Mouse (Mus musculus) kidney, embryonic 14.5 days (tissue): Measurements from ENCODE around the gene Pth2. TPM values are rescaled to one million over a fixed set of nuclear protein-coding genes. Genes with fewer than 3 reads are reported as not detected.
A peak's percentile ranks its signal among the peaks of the same experiment; 100 is the strongest.
"Not testable (repeated sequence)": the region's sequence is repeated elsewhere in the genome, so short reads cannot be mapped to it uniquely, and the experiment has no call there.

Experiments used
- ATAC-seq: fragments of 200-750 bp; cut with Nextera tagmentation; 2 replicates; pipeline ENCODE4 v1.8.0; 2017; ENCODE audit warnings: moderate number of reproducible peaks, mild to moderate bottlenecking, moderate TSS enrichment, moderate library complexity; ENCODE audit not compliant: low FRiP score, low TSS enrichment
- H3K27ac ChIP-seq: fragments of 300-500 bp; sonication (generic); 2 replicates; pipeline ENCODE4 v1.5.1; 2014; ENCODE audit warnings: low read depth, mild to moderate bottlenecking, low read length, moderate library complexity, mixed read lengths
- H3K27me3 ChIP-seq: fragments of 300-500 bp; sonication (generic); 2 replicates; pipeline ENCODE4 v1.6.1; 2014; ENCODE audit warnings: mild to moderate bottlenecking, low read length; ENCODE audit not compliant: control insufficient read depth, insufficient read depth
- H3K36me3 ChIP-seq: fragments of 300-500 bp; sonication (generic); 2 replicates; pipeline ENCODE4 v1.6.1; 2014; ENCODE audit warnings: low read length, mixed read lengths; ENCODE audit not compliant: control insufficient read depth, insufficient read depth
- H3K4me1 ChIP-seq: fragments of 300-500 bp; sonication (generic); 2 replicates; pipeline ENCODE4 v1.6.1; 2014; ENCODE audit warnings: low read length, mixed read lengths; ENCODE audit not compliant: control insufficient read depth, insufficient read depth
- H3K4me2 ChIP-seq: fragments of 300-500 bp; sonication (generic); replicated peaks from 2 replicates; pipeline ENCODE4 v1.6.1; 2014; ENCODE audit warnings: low read depth, mild to moderate bottlenecking, low read length
- H3K4me3 ChIP-seq: fragments of 300-500 bp; sonication (generic); 2 replicates; pipeline ENCODE4 v1.5.1; 2014; ENCODE audit warnings: mild to moderate bottlenecking, low read length
- H3K9ac ChIP-seq: fragments of 300-500 bp; sonication (generic); 2 replicates; pipeline ENCODE4 v1.6.1; 2014; ENCODE audit warnings: low read depth, mild to moderate bottlenecking, low read length, moderate library complexity
- H3K9me3 ChIP-seq: fragments of 300-500 bp; sonication (generic); 2 replicates; pipeline ENCODE4 v1.6.1; 2016; ENCODE audit warnings: low read length; ENCODE audit not compliant: control insufficient read depth
- WGBS: fragments of 180-500 bp; shearing (Covaris S2); extraction: QIAGEN DNeasy Blood & Tissue Kit; methylation state at CpG from one replicate; pipeline ENCODE4 v1.1.7; 2014; 5-methylcytosine and 5-hydroxymethylcytosine counted together
- polyA plus RNA-seq: library from polyadenylated mRNA; unstranded; fragments of >200 nt; fragmentation: Nextera tagmentation; extraction: Ambion mirVana; gene quantifications from 2 replicates; pipeline ENCODE4 v1.2.1, GENCODE M21; 2014

Gene Pth2
- polyA plus RNA-seq, 1 experiment from 2014 or later, result not detected

- Histone ChIP-seq H3K9me3 (peaks cover 3% of the 10 kb centered on the region; the same call in 1 of the 2 replicates), H3K4me1 (peaks cover 4% of the 10 kb centered on the region), H3K4me2 (peak within 1 kb of the TSS; percentile 64), H3K27ac (no peak within 1 kb of the TSS), H3K9ac (peak within 1 kb of the TSS; percentile 56), H3K27me3 (peaks cover 64% of the 10 kb centered on the region), H3K4me3 (peak within 1 kb of the TSS; percentile 44), H3K36me3 (peaks cover 7% of the 10 kb centered on the region; the same call in 1 of the 2 replicates)
- no peak for ATAC-seq
- 4% methylated on average over 38 of the region's 41 CpGs for WGBS
These were observed 16.9 kb upstream of the Pth2 start, which contains the start of gene Slc17a7 for GRCm38 (mm10) chr7:45163735-45164490. TSS of gene Slc17a7 (plus strand) at chr7:45163949.

GRCm38 (mm10) chr7:45164833-45165232 lies 16.0 kb upstream of the Pth2 start:
- Histone ChIP-seq H3K27me3 (peaks cover 71% of the 10 kb centered on the region), H3K9ac (no peak overlapping the region), H3K4me2 (no peak overlapping the region), H3K27ac (no peak overlapping the region), H3K36me3 (peaks cover 4% of the 10 kb centered on the region; the same call in 1 of the 2 replicates), H3K9me3 (peaks cover 12% of the 10 kb centered on the region), H3K4me1 (peaks cover 4% of the 10 kb centered on the region), H3K4me3 (no peak overlapping the region)
- ATAC-seq, result no peak
- 68% methylated on average over 5 of the region's 5 CpGs for WGBS

- 43% methylated on average over 11 of the region's 11 CpGs for WGBS
- Histone ChIP-seq H3K9ac (no peak overlapping the region), H3K27ac (no peak overlapping the region), H3K4me3 (no peak overlapping the region), H3K4me1 (peaks cover 4% of the 10 kb centered on the region), H3K4me2 (no peak overlapping the region), H3K9me3 (peaks cover 20% of the 10 kb centered on the region), H3K36me3 (peaks cover 2% of the 10 kb centered on the region; the same call in 1 of the 2 replicates), H3K27me3 (peaks cover 71% of the 10 kb centered on the region)
- ATAC-seq, result no peak
These were observed 15.1 kb upstream of the Pth2 start for GRCm38 (mm10) chr7:45165701-45166100.

GRCm38 (mm10) chr7:45166950-45167401 lies 13.8 kb upstream of the Pth2 start:
- no peak overlapping the region for H3K4me3 ChIP-seq
- no peak overlapping the region for H3K27ac ChIP-seq
- ATAC-seq, result no peak
- peaks cover 72% of the 10 kb centered on the region for H3K27me3 ChIP-seq
- peaks cover 4% of the 10 kb centered on the region; the same call in 1 of the 2 replicates for H3K4me1 ChIP-seq
- H3K36me3 ChIP-seq, result no peaks in the 10 kb centered on the region
- H3K4me2 ChIP-seq, result no peak overlapping the region
- no peak overlapping the region for H3K9ac ChIP-seq
- 22% methylated on average over 7 of the region's 10 CpGs for WGBS
- peaks cover 20% of the 10 kb centered on the region for H3K9me3 ChIP-seq

GRCm38 (mm10) chr7:45167761-45168445 lies 12.9 kb upstream of the Pth2 start:
- no peak overlapping the region for H3K4me3 ChIP-seq
- H3K27me3 ChIP-seq, result peaks cover 70% of the 10 kb centered on the region
- no peak overlapping the region for H3K27ac ChIP-seq
- H3K36me3 ChIP-seq, result no peaks in the 10 kb centered on the region
- peaks cover 20% of the 10 kb centered on the region for H3K9me3 ChIP-seq
- no peak overlapping the region for H3K4me2 ChIP-seq
- H3K4me1 ChIP-seq, result peaks cover 4% of the 10 kb centered on the region; the same call in 1 of the 2 replicates
- WGBS, result 3% methylated on average over 19 of the region's 19 CpGs
- no peak overlapping the region for H3K9ac ChIP-seq
- ATAC-seq, result no peak

- ATAC-seq, result no peak
- H3K4me3 ChIP-seq, result no peak overlapping the region
- no peak overlapping the region for H3K4me2 ChIP-seq
- peaks cover 20% of the 10 kb centered on the region for H3K9me3 ChIP-seq
- peaks cover 3% of the 10 kb centered on the region; the same call in 1 of the 2 replicates for H3K4me1 ChIP-seq
- 6% methylated on average over 24 of the region's 24 CpGs for WGBS
- no peaks in the 10 kb centered on the region for H3K36me3 ChIP-seq
- peaks cover 62% of the 10 kb centered on the region for H3K27me3 ChIP-seq
- H3K27ac ChIP-seq, result no peak overlapping the region
- no peak overlapping the region for H3K9ac ChIP-seq
These were observed 12.1 kb upstream of the Pth2 start for GRCm38 (mm10) chr7:45168656-45169055.

GRCm38 (mm10) chr7:45169495-45169894 lies 11.3 kb upstream of the Pth2 start:
- ATAC-seq, result no peak
- Histone ChIP-seq H3K4me3 (no peak overlapping the region), H3K9me3 (peaks cover 20% of the 10 kb centered on the region), H3K4me1 (no peaks in the 10 kb centered on the region), H3K4me2 (no peak overlapping the region), H3K9ac (no peak overlapping the region), H3K27ac (no peak overlapping the region), H3K36me3 (no peaks in the 10 kb centered on the region), H3K27me3 (peaks cover 60% of the 10 kb centered on the region)
- WGBS, result 91% methylated on average over 3 of the region's 3 CpGs

- H3K4me3 ChIP-seq, result no peak overlapping the region
- no peak for ATAC-seq
- peaks cover 5% of the 10 kb centered on the region; the same call in 1 of the 2 replicates for H3K4me1 ChIP-seq
- no peaks in the 10 kb centered on the region for H3K36me3 ChIP-seq
- peaks cover 61% of the 10 kb centered on the region for H3K27me3 ChIP-seq
- 62% methylated on average over 7 of the region's 7 CpGs for WGBS
- H3K9ac ChIP-seq, result no peak overlapping the region
- peaks cover 20% of the 10 kb centered on the region for H3K9me3 ChIP-seq
- no peak overlapping the region for H3K27ac ChIP-seq
- no peak overlapping the region for H3K4me2 ChIP-seq
These were observed 7.8 kb upstream of the Pth2 start for GRCm38 (mm10) chr7:45172974-45173373.

- H3K4me1 ChIP-seq, H3K4me2 ChIP-seq, H3K9ac ChIP-seq, H3K36me3 ChIP-seq, ATAC-seq, H3K27ac ChIP-seq, H3K4me3 ChIP-seq: not testable (repeated sequence)
- Histone ChIP-seq H3K27me3 (peaks cover 61% of the 10 kb centered on the region), H3K9me3 (peaks cover 18% of the 10 kb centered on the region)
- 76% methylated on average over 1 of the region's 1 CpGs for WGBS
These were observed 7.0 kb upstream of the Pth2 start for GRCm38 (mm10) chr7:45173772-45174171.
